Mouse (Mus musculus) lung, adult 2 months (tissue): ENCODE data around the gene Lrrc28.

Experiments
- CTCF ChIP-seq: fragments of 200-500 bp; IDR thresholded peaks from 2 replicates; pipeline ENCODE4 v1.5.1; 2011; ENCODE audit warnings: mild to moderate bottlenecking, low read length, control low read depth; ENCODE audit not compliant: insufficient read depth
- POLR2A ChIP-seq: fragments of 200-500 bp; IDR thresholded peaks from 2 replicates; pipeline ENCODE4 v1.6.1; 2011; ENCODE audit warnings: low read depth, mild to moderate bottlenecking, control low read depth, low read length, borderline replicate concordance; ENCODE audit errors: extremely low read depth

GRCm38 (mm10) chr7:67658110-67658509 is 13.0 kb upstream of the Lrrc28 start:
- TF ChIP-seq CTCF (no peak), POLR2A (no peak)
